Mouse (Mus musculus): ENCODE results near the gene Rnpepl1. TPM values are rescaled to one million over a fixed set of nuclear protein-coding genes. Genes with fewer than 3 reads are reported as not detected.
A peak's percentile ranks its signal among the peaks of the same experiment; 100 is the strongest.

Gene Rnpepl1
- total RNA-seq, 2 experiments from 2014 or later: 33.9 to 47.9 TPM

- DNase-seq (ENCODE audit: extremely low spot score in 1 of 2, low spot score in 1 of 2): peak; percentile 65 to 70
These were observed 3.6 kb upstream of the Rnpepl1 start, which contains the start of gene Dusp28 for GRCm38 (mm10) chr1:92906779-92907631. Gene Dusp28, plus strand, starts transcription at chr1:92906981.

- DNase-seq (ENCODE audit: extremely low spot score in 1 of 2, low spot score in 1 of 2): no peak
These were observed 2.8 kb upstream of the Rnpepl1 start for GRCm38 (mm10) chr1:92907632-92908360.

GRCm38 (mm10) chr1:92908664-92909063 lies 1.9 kb upstream of the Rnpepl1 start:
- no peak for DNase-seq (ENCODE audit: extremely low spot score in 1 of 2, low spot score in 1 of 2)

GRCm38 (mm10) chr1:92909068-92909467 lies 1.5 kb upstream of the Rnpepl1 start:
- DNase-seq (ENCODE audit: extremely low spot score in 1 of 2, low spot score in 1 of 2): no peak

- peak; percentile 60 to 64 for DNase-seq (ENCODE audit: extremely low spot score in 1 of 2, low spot score in 1 of 2)
These were observed 540 bp downstream of the Rnpepl1 start for GRCm38 (mm10) chr1:92910925-92911720.

- DNase-seq (ENCODE audit: extremely low spot score in 1 of 2, low spot score in 1 of 2): no peak
These were observed 1.1 kb downstream of the Rnpepl1 start for GRCm38 (mm10) chr1:92911721-92912138.

GRCm38 (mm10) chr1:92912286-92912685 lies 1.7 kb downstream of the Rnpepl1 start:
- DNase-seq (ENCODE audit: extremely low spot score in 1 of 2, low spot score in 1 of 2): no peak

- no peak for DNase-seq (ENCODE audit: extremely low spot score in 1 of 2, low spot score in 1 of 2)
These were observed 3.7 kb downstream of the Rnpepl1 start for GRCm38 (mm10) chr1:92914239-92914638.

- DNase-seq (ENCODE audit: extremely low spot score in 1 of 2, low spot score in 1 of 2): no peak
These were observed 4.4 kb downstream of the Rnpepl1 start for GRCm38 (mm10) chr1:92914993-92915392.

GRCm38 (mm10) chr1:92916725-92917124 lies 6.1 kb downstream of the Rnpepl1 start:
- no peak for DNase-seq (ENCODE audit: extremely low spot score in 1 of 2, low spot score in 1 of 2)

- DNase-seq (ENCODE audit: extremely low spot score in 1 of 2, low spot score in 1 of 2): no peak
These were observed 8.6 kb downstream of the Rnpepl1 start for GRCm38 (mm10) chr1:92919151-92919550.

GRCm38 (mm10) chr1:92919775-92920174 lies 9.2 kb downstream of the Rnpepl1 start:
- DNase-seq (ENCODE audit: extremely low spot score in 1 of 2, low spot score in 1 of 2): no peak

GRCm38 (mm10) chr1:92920474-92921200 lies 10.1 kb downstream of the Rnpepl1 start:
- no peak for DNase-seq (ENCODE audit: extremely low spot score in 1 of 2, low spot score in 1 of 2)

- DNase-seq (ENCODE audit: extremely low spot score in 1 of 2, low spot score in 1 of 2): no peak
These were observed 10.9 kb downstream of the Rnpepl1 start for GRCm38 (mm10) chr1:92921496-92921895.

GRCm38 (mm10) chr1:92930171-92930706 lies 19.7 kb downstream of the Rnpepl1 start:
- DNase-seq (ENCODE audit: extremely low spot score in 1 of 2, low spot score in 1 of 2): no peak

GRCm38 (mm10) chr1:92933611-92934010 lies 23.0 kb downstream of the Rnpepl1 start:
- DNase-seq (ENCODE audit: extremely low spot score in 1 of 2, low spot score in 1 of 2): no peak

GRCm38 (mm10) chr1:92934182-92934827 lies 23.7 kb downstream of the Rnpepl1 start, which contains the start of gene Capn10:
Gene Capn10, plus strand, starts transcription at chr1:92934376.
- peak; percentile 80 to 93 for DNase-seq (ENCODE audit: extremely low spot score in 1 of 2, low spot score in 1 of 2)

- DNase-seq (ENCODE audit: extremely low spot score in 1 of 2, low spot score in 1 of 2): peak in 1 of 2 experiments; percentile 45
These were observed 24.7 kb downstream of the Rnpepl1 start for GRCm38 (mm10) chr1:92935054-92935962.

Data from layer of hippocampus, postnatal 25 days (tissue).